Mouse (Mus musculus): ENCODE results near the gene Larp6.

DNA sequence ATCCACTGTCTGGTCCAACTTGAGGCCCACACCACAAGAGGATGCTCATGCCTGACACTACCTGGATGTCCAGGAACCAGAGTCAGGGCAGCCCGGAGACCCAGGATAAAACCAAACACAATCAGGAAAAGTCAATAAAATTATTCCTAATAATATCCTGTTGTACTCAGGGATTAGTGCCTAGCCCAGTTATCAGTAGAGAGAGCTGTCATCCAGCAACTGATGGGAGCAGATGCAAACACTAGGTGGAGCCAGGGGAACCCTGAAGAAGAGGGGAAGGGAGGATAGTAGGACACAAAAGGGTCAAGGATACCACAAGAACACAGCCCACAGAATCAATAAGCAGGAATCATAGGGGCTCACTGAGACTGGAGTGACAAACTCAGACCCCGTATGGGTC lies 5.2 kb upstream of the Larp6 start:
- TF ChIP-seq POLR2A (IDR thresholded peaks at IDR 0.05; ENCODE audit: extremely low read depth, insufficient read depth, low read length), result no peak
- 0 out of 2 replicates have a peak, but pooled peaks have one; percentile 32 for TF ChIP-seq CTCF (IDR thresholded peaks at IDR 0.05; ENCODE audit: extremely low read depth, insufficient read depth, low read length)

Measured in cortical plate, adult 2 months (tissue).